Mouse (Mus musculus): ENCODE results near the gene Atad2b. TPM values are rescaled to one million over a fixed set of nuclear protein-coding genes. Genes with fewer than 3 reads are reported as not detected.

The Atad2b gene
- 4.1 and 4.7 TPM in 2 replicates for polyA plus RNA-seq (2015; fragmentation: Nextera tagmentation; extraction: Ambion mirVana)

GRCm38 (mm10) chr12:4916994-4917804, at the start of gene Atad2b:
Gene Atad2b, plus strand, starts transcription at chr12:4917353.
- peaks cover 11% of the 10 kb centered on the region; the same call in 1 of the 2 replicates for H3K4me1 ChIP-seq (ENCODE audit: insufficient read depth)
- 4% methylated on average over 80 of the region's 89 CpGs for WGBS (ENCODE audit: insufficient replicate concordance)
- H3K4me3 ChIP-seq (ENCODE audit: low read depth, low read length): peak within 1 kb of the TSS; percentile 98
- H3K9me3 ChIP-seq (ENCODE audit: low read length): no peaks in the 10 kb centered on the region
- no peak for TF ChIP-seq EP300 (IDR thresholded peaks at IDR 0.05; ENCODE audit: low read depth)
- peak; percentile 100 for TF ChIP-seq CTCF (IDR thresholded peaks at IDR 0.05; ENCODE audit: low read depth)
- ATAC-seq: peak; percentile 96
- peak; percentile 98 for DNase-seq
- H3K4me2 ChIP-seq (ENCODE audit: low read depth, low read length): peak within 1 kb of the TSS; percentile 80
- peak within 1 kb of the TSS; percentile 98 for H3K9ac ChIP-seq (replicated peaks)
- no peaks in the 10 kb centered on the region for H3K36me3 ChIP-seq (replicated peaks; ENCODE audit: insufficient read depth, low read length)
- H3K27ac ChIP-seq (ENCODE audit: low read depth): peak within 1 kb of the TSS; percentile 98
- H3K27me3 ChIP-seq (ENCODE audit: insufficient read depth, low read length): no peaks in the 10 kb centered on the region

- H3K9ac ChIP-seq (replicated peaks): no peak overlapping the region
- H3K9me3 ChIP-seq (ENCODE audit: low read length): no peaks in the 10 kb centered on the region
- H3K4me3 ChIP-seq (ENCODE audit: low read depth, low read length): no peak overlapping the region
- no peak overlapping the region for H3K4me2 ChIP-seq (ENCODE audit: low read depth, low read length)
- H3K27ac ChIP-seq (ENCODE audit: low read depth): no peak overlapping the region
- H3K27me3 ChIP-seq (ENCODE audit: insufficient read depth, low read length): no peaks in the 10 kb centered on the region
- no peak for ATAC-seq
- WGBS (ENCODE audit: insufficient replicate concordance): 82% methylated on average over 8 of the region's 8 CpGs
- H3K36me3 ChIP-seq (replicated peaks; ENCODE audit: insufficient read depth, low read length): peaks cover 11% of the 10 kb centered on the region; the same call in 1 of the 2 replicates
- peaks cover under 1% of the 10 kb centered on the region for H3K4me1 ChIP-seq (ENCODE audit: insufficient read depth)
- TF ChIP-seq CTCF (IDR thresholded peaks at IDR 0.05; ENCODE audit: low read depth) (no peak), EP300 (IDR thresholded peaks at IDR 0.05; ENCODE audit: low read depth) (no peak)
- no peak for DNase-seq
These were observed 48.2 kb upstream of the Atad2b start for GRCm38 (mm10) chr12:4868924-4869323.

GRCm38 (mm10) chr12:4871260-4871659, 45.9 kb upstream of the Atad2b start:
- Histone ChIP-seq H3K4me1 (ENCODE audit: insufficient read depth) (peaks cover 18% of the 10 kb centered on the region), H3K36me3 (replicated peaks; ENCODE audit: insufficient read depth, low read length) (peaks cover 11% of the 10 kb centered on the region; the same call in 1 of the 2 replicates), H3K9ac (replicated peaks) (no peak overlapping the region), H3K27ac (ENCODE audit: low read depth) (no peak overlapping the region), H3K4me3 (ENCODE audit: low read depth, low read length) (0 out of 2 replicates have a peak overlapping the region, but pooled peaks have one; percentile 62), H3K4me2 (ENCODE audit: low read depth, low read length) (peak overlapping the region; percentile 75), H3K27me3 (ENCODE audit: insufficient read depth, low read length) (no peaks in the 10 kb centered on the region), H3K9me3 (ENCODE audit: low read length) (no peaks in the 10 kb centered on the region)
- ATAC-seq: no peak
- DNase-seq: no peak
- WGBS (ENCODE audit: insufficient replicate concordance): 90% methylated on average over 5 of the region's 5 CpGs
- no peak for TF ChIP-seq CTCF (IDR thresholded peaks at IDR 0.05; ENCODE audit: low read depth)
- no peak for TF ChIP-seq EP300 (IDR thresholded peaks at IDR 0.05; ENCODE audit: low read depth)

GRCm38 (mm10) chr12:4872273-4872672, 44.9 kb upstream of the Atad2b start:
- WGBS (ENCODE audit: insufficient replicate concordance): 47% methylated on average over 4 of the region's 4 CpGs
- DNase-seq: no peak
- Histone ChIP-seq H3K27ac (ENCODE audit: low read depth) (peak overlapping the region; percentile 91; the same call in 1 of the 2 replicates), H3K4me2 (ENCODE audit: low read depth, low read length) (peak overlapping the region; percentile 75), H3K27me3 (ENCODE audit: insufficient read depth, low read length) (no peaks in the 10 kb centered on the region), H3K9me3 (ENCODE audit: low read length) (no peaks in the 10 kb centered on the region), H3K4me1 (ENCODE audit: insufficient read depth) (peaks cover 18% of the 10 kb centered on the region), H3K9ac (replicated peaks) (peak overlapping the region; percentile 77), H3K4me3 (ENCODE audit: low read depth, low read length) (peak overlapping the region; percentile 62), H3K36me3 (replicated peaks; ENCODE audit: insufficient read depth, low read length) (peaks cover 7% of the 10 kb centered on the region; the same call in 1 of the 2 replicates)
- ATAC-seq: no peak
- no peak for TF ChIP-seq EP300 (IDR thresholded peaks at IDR 0.05; ENCODE audit: low read depth)
- TF ChIP-seq CTCF (IDR thresholded peaks at IDR 0.05; ENCODE audit: low read depth): peak; percentile 57

GRCm38 (mm10) chr12:4872983-4873477, 44.1 kb upstream of the Atad2b start:
- H3K4me1 ChIP-seq (ENCODE audit: insufficient read depth): peaks cover 18% of the 10 kb centered on the region
- H3K9ac ChIP-seq (replicated peaks): peak overlapping the region; percentile 77
- DNase-seq: no peak

GRCm38 (mm10) chr12:4873531-4873930, 43.6 kb upstream of the Atad2b start:
- DNase-seq: no peak
- ATAC-seq: no peak
- no peaks in the 10 kb centered on the region for H3K9me3 ChIP-seq (ENCODE audit: low read length)
- peak overlapping the region; percentile 62 for H3K4me3 ChIP-seq (ENCODE audit: low read depth, low read length)
- H3K27ac ChIP-seq (ENCODE audit: low read depth): peak overlapping the region; percentile 91
- 37% methylated on average over 6 of the region's 6 CpGs for WGBS (ENCODE audit: insufficient replicate concordance)
- peak overlapping the region; percentile 75 for H3K4me2 ChIP-seq (ENCODE audit: low read depth, low read length)
- peak overlapping the region; percentile 77 for H3K9ac ChIP-seq (replicated peaks)
- peaks cover 6% of the 10 kb centered on the region; the same call in 1 of the 2 replicates for H3K36me3 ChIP-seq (replicated peaks; ENCODE audit: insufficient read depth, low read length)
- H3K4me1 ChIP-seq (ENCODE audit: insufficient read depth): peaks cover 18% of the 10 kb centered on the region
- no peaks in the 10 kb centered on the region for H3K27me3 ChIP-seq (ENCODE audit: insufficient read depth, low read length)
- TF ChIP-seq EP300 (IDR thresholded peaks at IDR 0.05; ENCODE audit: low read depth) (no peak), CTCF (IDR thresholded peaks at IDR 0.05; ENCODE audit: low read depth) (no peak)

More at GRCm38 (mm10) chr12:4872983-4873477, 44.1 kb upstream of the Atad2b start:
- peak; percentile 85 for ATAC-seq
- 51% methylated on average over 5 of the region's 5 CpGs for WGBS (ENCODE audit: insufficient replicate concordance)
- Histone ChIP-seq H3K36me3 (replicated peaks; ENCODE audit: insufficient read depth, low read length) (peaks cover 7% of the 10 kb centered on the region; the same call in 1 of the 2 replicates), H3K27ac (ENCODE audit: low read depth) (peak overlapping the region; percentile 91), H3K4me2 (ENCODE audit: low read depth, low read length) (peak overlapping the region; percentile 75), H3K27me3 (ENCODE audit: insufficient read depth, low read length) (no peaks in the 10 kb centered on the region), H3K4me3 (ENCODE audit: low read depth, low read length) (peak overlapping the region; percentile 62), H3K9me3 (ENCODE audit: low read length) (no peaks in the 10 kb centered on the region)
- TF ChIP-seq EP300 (IDR thresholded peaks at IDR 0.05; ENCODE audit: low read depth): peak; percentile 99
- no peak for TF ChIP-seq CTCF (IDR thresholded peaks at IDR 0.05; ENCODE audit: low read depth)
